In the genomic region with DNA sequence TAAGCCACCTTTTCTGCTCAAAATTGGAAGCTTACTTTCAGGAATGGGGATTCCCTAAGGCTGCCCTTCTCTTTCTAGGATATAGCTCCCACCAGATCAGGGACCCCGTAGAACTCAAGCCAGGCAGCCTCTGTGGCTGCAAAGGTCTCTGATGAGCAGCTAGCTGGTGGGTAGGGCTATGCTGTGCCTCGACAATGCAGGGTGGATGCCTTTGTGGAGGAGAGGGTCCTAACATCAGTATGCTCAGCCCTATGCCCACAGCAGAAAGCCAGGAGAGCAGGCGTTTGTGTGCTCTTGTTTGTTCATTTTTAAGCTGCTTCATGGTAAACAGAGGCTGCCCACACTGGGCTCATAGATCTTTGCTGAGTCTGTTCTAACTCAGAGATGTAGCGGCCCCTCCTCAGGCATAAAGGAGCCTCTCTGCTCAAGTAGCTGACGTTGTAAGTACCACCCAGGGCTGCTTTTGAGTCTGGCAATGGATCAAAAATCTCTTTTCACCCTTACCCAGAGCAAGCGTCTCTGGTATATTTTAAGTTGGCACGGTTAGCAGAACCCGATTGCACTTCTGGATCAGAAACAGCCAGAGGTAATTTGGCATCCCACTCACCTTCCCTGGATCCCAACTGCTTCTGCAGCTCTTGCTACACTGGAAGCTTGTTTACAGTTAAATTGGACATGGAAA, we compare ENCODE assay signal across 16 mouse cellular contexts.
A peak's percentile ranks its signal among the peaks of the same experiment; 100 is the strongest.
DNase-seq lines count a peak whose midpoint lies in the region; ATAC-seq and TF ChIP-seq lines count a peak whose summit lies in the region.
"Had no signal": no experiment of that assay in that cellular context is flagged by ENCODE, and none has a peak within 500 bp of the region (broad histone marks: within the 10 kb centered on the region; RNA-seq: fewer than 3 reads in every experiment).

No protein-coding gene starts in this region.

- H3K27me3 ChIP-seq in hindbrain, postnatal 0 days (ENCODE audit: insufficient read depth, low read length): no peaks in the 10 kb centered on the region
- H3K27me3 ChIP-seq in hindbrain, embryonic 11.5 days (ENCODE audit: control insufficient read depth, insufficient read depth, low read length): no peaks in the 10 kb centered on the region
- H3K27me3 ChIP-seq in limb, embryonic 13.5 days: no peaks in the 10 kb centered on the region; the same call in 1 of the 2 replicates
- H3K27me3 ChIP-seq: intestine, embryonic 15.5 days had no signal

- no peaks in the 10 kb centered on the region for H3K9me3 ChIP-seq in hindbrain, postnatal 0 days (ENCODE audit: low read length)
- no peaks in the 10 kb centered on the region for H3K9me3 ChIP-seq in hindbrain, embryonic 11.5 days (ENCODE audit: control insufficient read depth, low read length)
- H3K9me3 ChIP-seq in limb, embryonic 13.5 days: no peaks in the 10 kb centered on the region
- H3K9me3 ChIP-seq: G1E; intestine, embryonic 15.5 days had no signal

- intact Hi-C loops in heart, postnatal 10 days (cut with DNase I): no loop called here
- intact Hi-C loops in left cerebral cortex, postnatal 10 days (cut with DNase I): no loop called here
- intact Hi-C loops in left cerebral cortex, adult 2 months (cut with DNase I): no loop called here

- no peak for TF ChIP-seq CTCF in hindbrain, postnatal 0 days (IDR thresholded peaks at IDR 0.05; ENCODE audit: low read depth)
- TF ChIP-seq CTCF in brain, embryonic 14.5 days (IDR thresholded peaks at IDR 0.05; ENCODE audit: borderline replicate concordance, extremely low read depth, insufficient read depth, insufficient read length): no peak
- TF ChIP-seq CTCF in left cerebral cortex, adult 2 months (IDR thresholded peaks at IDR 0.05): no peak

- TF ChIP-seq POLR2A in brain, embryonic 14.5 days (IDR thresholded peaks at IDR 0.05; ENCODE audit: borderline replicate concordance, extremely low read depth, insufficient read depth, insufficient read length, poor library complexity, severe bottlenecking): no peak

- no peak overlapping the region for H3K4me3 ChIP-seq in hindbrain, postnatal 0 days (ENCODE audit: low read length)
- no peak overlapping the region for H3K4me3 ChIP-seq in hindbrain, embryonic 11.5 days (ENCODE audit: low read depth, low read length)
- H3K4me3 ChIP-seq in limb, embryonic 13.5 days: no peak overlapping the region
- no peak overlapping the region for H3K4me3 ChIP-seq in left cerebral cortex, adult 2 months
- H3K4me3 ChIP-seq: intestine, embryonic 15.5 days had no signal

- no peak for ATAC-seq in hindbrain, postnatal 0 days
- ATAC-seq in hindbrain, embryonic 11.5 days (ENCODE audit: low FRiP score): no peak
- ATAC-seq in limb, embryonic 13.5 days (ENCODE audit: low FRiP score, low read depth): peak; percentile 65; the same call in 1 of the 2 replicates
- ATAC-seq: intestine, embryonic 15.5 days had no signal

- H3K9ac ChIP-seq in hindbrain, postnatal 0 days (replicated peaks; ENCODE audit: low read length): no peak overlapping the region
- H3K9ac ChIP-seq in hindbrain, embryonic 11.5 days (ENCODE audit: low read depth, low read length): no peak overlapping the region
- H3K9ac ChIP-seq in limb, embryonic 13.5 days: 0 out of 2 replicates have a peak overlapping the region, but pooled peaks have one; percentile 8
- H3K9ac ChIP-seq: intestine, embryonic 15.5 days had no signal

- DNase-seq in heart, adult 11 months: peak; percentile 67
- no peak for DNase-seq in heart, postnatal 10 days
- peak; percentile 10 for DNase-seq in hindbrain, postnatal 0 days (ENCODE audit: low spot score)
- no peak for DNase-seq in hindbrain, embryonic 11.5 days (ENCODE audit: low spot score)
- peak; percentile 38 for DNase-seq in brain, embryonic 14.5 days (ENCODE audit: low read depth)
- DNase-seq in left cerebral cortex, postnatal 10 days (ENCODE audit: extremely low spot score in 1 of 2, low spot score in 2 of 2): no peak
- DNase-seq in left cerebral cortex, adult 2 months (ENCODE audit: extremely low spot score in 1 of 2, low spot score in 2 of 2): no peak
- DNase-seq: cerebellum, adult 11-12 months; gastrocnemius, postnatal 25 days; kidney, postnatal 10 days; layer of hippocampus, adult 9-11 months; liver; thymus, postnatal 4 days had no signal

- H3K27ac ChIP-seq in hindbrain, postnatal 0 days: no peak overlapping the region
- H3K27ac ChIP-seq in hindbrain, embryonic 11.5 days (ENCODE audit: low read depth, low read length): no peak overlapping the region
- H3K27ac ChIP-seq in limb, embryonic 13.5 days: peak overlapping the region; percentile 85
- H3K27ac ChIP-seq in left cerebral cortex, adult 2 months: no peak overlapping the region
- H3K27ac ChIP-seq: intestine, embryonic 15.5 days had no signal

- no peaks in the 10 kb centered on the region for H3K4me1 ChIP-seq in hindbrain, postnatal 0 days (ENCODE audit: insufficient read depth, low read length)
- peaks cover 4% of the 10 kb centered on the region; the same call in 1 of the 2 replicates for H3K4me1 ChIP-seq in hindbrain, embryonic 11.5 days (replicated peaks; ENCODE audit: control insufficient read depth, insufficient read depth, low read length)
- peaks cover 20% of the 10 kb centered on the region for H3K4me1 ChIP-seq in limb, embryonic 13.5 days

- no peak overlapping the region for H3K4me2 ChIP-seq in hindbrain, postnatal 0 days (ENCODE audit: low read depth, low read length)
- no peak overlapping the region for H3K4me2 ChIP-seq in hindbrain, embryonic 11.5 days (replicated peaks; ENCODE audit: low read depth, low read length)
- no peak overlapping the region for H3K4me2 ChIP-seq in limb, embryonic 13.5 days (replicated peaks)
- H3K4me2 ChIP-seq: intestine, embryonic 15.5 days had no signal

- no peaks in the 10 kb centered on the region for H3K36me3 ChIP-seq in hindbrain, postnatal 0 days (ENCODE audit: insufficient read depth, low read length)
- H3K36me3 ChIP-seq in hindbrain, embryonic 11.5 days (ENCODE audit: control insufficient read depth, insufficient read depth, low read length): no peaks in the 10 kb centered on the region
- no peaks in the 10 kb centered on the region for H3K36me3 ChIP-seq in limb, embryonic 13.5 days
- H3K36me3 ChIP-seq: G1E; intestine, embryonic 15.5 days had no signal

- WGBS in hindbrain, postnatal 0 days: 37% methylated on average over 8 of the region's 8 CpGs
- WGBS in hindbrain, embryonic 11.5 days: 69% methylated on average over 8 of the region's 8 CpGs
- 54% methylated on average over 8 of the region's 8 CpGs for WGBS in limb, embryonic 13.5 days

Comparison
In these comparisons a context has a peak if more than half of its experiments do, and no peak if none do; other contexts are left out.
1. DNase-seq: peak in heart, adult 11 months (single experiment), hindbrain, postnatal 0 days (single experiment) and brain, embryonic 14.5 days (single experiment); none in heart, postnatal 10 days (0 of 2), hindbrain, embryonic 11.5 days (single experiment), left cerebral cortex, postnatal 10 days (0 of 2) and left cerebral cortex, adult 2 months (0 of 2).